Mouse (Mus musculus) stomach, embryonic 14.5 days (tissue): ENCODE measurements around the gene 2610301B20Rik. TPM values are rescaled to one million over a fixed set of nuclear protein-coding genes. Genes with fewer than 3 reads are reported as not detected.

Experiments used
- ATAC-seq: fragments of 200-750 bp; cut with Nextera tagmentation; 2 replicates; pipeline ENCODE4 v1.8.0; 2017; ENCODE audit warnings: low read depth, moderate TSS enrichment; ENCODE audit not compliant: insufficient number of reproducible peaks, insufficient read depth, low FRiP score
- H3K27ac ChIP-seq: fragments of 300-500 bp; sonication (generic); 2 replicates; pipeline ENCODE4 v1.5.1; 2014; ENCODE audit warnings: mild to moderate bottlenecking, low read length, moderate library complexity, mixed read lengths
- H3K27me3 ChIP-seq: fragments of 300-500 bp; sonication (generic); 2 replicates; pipeline ENCODE4 v1.6.1; 2014; ENCODE audit warnings: low read length, control low read depth, mixed read lengths; ENCODE audit not compliant: control insufficient read depth, insufficient read depth
- H3K36me3 ChIP-seq: fragments of 300-500 bp; sonication (generic); 2 replicates; pipeline ENCODE4 v1.6.1; 2014; ENCODE audit warnings: mild to moderate bottlenecking, control low read depth, low read length, moderate library complexity, mixed read lengths; ENCODE audit not compliant: control insufficient read depth, insufficient read depth
- H3K4me1 ChIP-seq: fragments of 300-500 bp; sonication (generic); 2 replicates; pipeline ENCODE4 v1.6.1; 2014; ENCODE audit warnings: low read length, control low read depth, mixed read lengths; ENCODE audit not compliant: control insufficient read depth, insufficient read depth
- H3K4me2 ChIP-seq: fragments of 300-500 bp; sonication (generic); replicated peaks from 2 replicates; pipeline ENCODE4 v1.6.1; 2014; ENCODE audit warnings: low read depth, low read length, control low read depth
- H3K4me3 ChIP-seq: fragments of 300-500 bp; sonication (generic); 2 replicates; pipeline ENCODE4 v1.5.1; 2014; ENCODE audit warnings: low read depth, low read length, control low read depth
- H3K9ac ChIP-seq: fragments of 300-500 bp; sonication (generic); replicated peaks from 2 replicates; pipeline ENCODE4 v1.6.1; 2014; ENCODE audit warnings: low read depth, mild to moderate bottlenecking, control low read depth, low read length, moderate library complexity, mixed read lengths
- H3K9me3 ChIP-seq: fragments of 300-500 bp; sonication (generic); 2 replicates; pipeline ENCODE4 v1.6.1; 2016; ENCODE audit warnings: low read depth, low read length, control low read depth; ENCODE audit not compliant: control insufficient read depth
- WGBS: fragments of 180-500 bp; shearing (Covaris S2); extraction: QIAGEN DNeasy Blood & Tissue Kit; methylation state at CpG from one replicate; pipeline ENCODE4 v1.1.7; 2014; 5-methylcytosine and 5-hydroxymethylcytosine counted together
- polyA plus RNA-seq: library from polyadenylated mRNA; unstranded; fragments of >200 nt; fragmentation: Nextera tagmentation; extraction: Ambion mirVana; gene quantifications from 2 replicates; pipeline ENCODE4 v1.2.1, GENCODE M21; 2014

Gene 2610301B20Rik
- 27.1 and 28.7 TPM in 2 replicates for polyA plus RNA-seq

- Histone ChIP-seq H3K9me3 (no peaks in the 10 kb centered on the region), H3K4me3 (peak within 1 kb of the TSS; percentile 80), H3K4me2 (peak within 1 kb of the TSS; percentile 62), H3K36me3 (no peaks in the 10 kb centered on the region), H3K27me3 (no peaks in the 10 kb centered on the region), H3K9ac (peak within 1 kb of the TSS; percentile 72), H3K27ac (peak within 1 kb of the TSS; percentile 99), H3K4me1 (peaks cover 3% of the 10 kb centered on the region; the same call in 1 of the 2 replicates)
- peak; percentile 91 for ATAC-seq
- WGBS = 1% methylated on average over 68 of the region's 68 CpGs
Measured at GRCm38 (mm10) chr4:10873920-10874665, at the start of gene 2610301B20Rik. Gene 2610301B20Rik (plus strand): TSS chr4:10874498.

DNA sequence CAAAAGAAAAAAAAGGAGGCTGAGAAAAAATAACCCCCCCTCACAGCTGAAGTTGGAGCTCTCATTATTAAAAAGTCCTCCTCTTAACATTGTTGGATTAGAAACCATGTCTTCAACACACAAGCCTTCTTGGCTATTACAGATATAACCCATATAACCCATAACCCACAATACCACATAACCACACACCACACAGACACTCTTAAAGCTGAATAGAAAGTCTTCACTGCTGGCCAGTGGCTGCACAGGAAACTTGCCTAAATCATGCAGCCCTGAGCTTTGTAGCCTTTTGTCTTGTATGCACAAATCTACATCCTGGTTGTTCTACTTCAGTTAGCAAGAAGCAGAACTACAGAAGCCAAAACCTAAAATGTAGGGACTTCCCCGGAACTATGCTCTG is 41.0 kb upstream of the 2610301B20Rik start:
- Histone ChIP-seq H3K9me3 (no peaks in the 10 kb centered on the region), H3K27ac (no peak overlapping the region), H3K4me1 (no peaks in the 10 kb centered on the region), H3K4me3 (no peak overlapping the region), H3K4me2 (no peak overlapping the region), H3K27me3 (no peaks in the 10 kb centered on the region), H3K36me3 (no peaks in the 10 kb centered on the region), H3K9ac (no peak overlapping the region)
- 88% methylated on average over 1 of the region's 1 CpGs for WGBS
- ATAC-seq = no peak

DNA sequence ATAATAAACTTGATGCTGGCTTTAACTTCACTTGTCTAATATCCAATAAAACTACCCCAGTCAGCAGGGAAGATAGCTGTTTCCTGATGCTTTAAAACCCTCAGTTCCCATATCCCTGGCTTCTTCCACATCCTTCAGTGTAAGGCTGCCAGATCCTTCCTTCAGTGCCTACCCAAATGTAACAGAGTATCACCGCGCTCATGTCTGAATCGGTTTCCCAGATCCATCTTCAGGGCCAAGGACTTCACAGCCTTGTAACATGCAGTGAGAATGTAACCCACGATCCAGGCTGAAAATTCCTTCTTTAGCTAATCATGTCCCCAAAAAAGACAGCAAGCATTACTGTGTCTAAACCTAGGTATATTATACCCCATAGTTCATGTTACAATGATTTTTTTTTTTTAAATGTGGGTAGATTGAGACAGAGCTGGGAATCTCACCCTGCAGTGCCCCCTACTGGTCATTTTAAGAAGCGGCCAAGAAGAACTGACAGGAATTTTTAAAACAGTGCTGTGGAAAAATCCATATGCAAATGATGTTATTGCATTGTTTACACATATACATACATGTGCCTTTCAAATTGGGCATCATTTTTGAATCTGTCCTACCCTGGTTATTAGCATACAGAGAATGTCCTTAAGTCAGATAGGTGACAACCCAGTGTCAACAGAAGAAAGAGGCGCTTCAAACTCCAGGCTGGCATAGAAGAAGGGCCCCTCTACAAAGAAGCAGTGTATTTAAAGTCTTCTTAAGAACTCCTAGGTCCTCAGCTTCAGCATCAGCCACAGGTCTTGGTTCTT is 38.8 kb upstream of the 2610301B20Rik start:
- ATAC-seq = no peak

DNA sequence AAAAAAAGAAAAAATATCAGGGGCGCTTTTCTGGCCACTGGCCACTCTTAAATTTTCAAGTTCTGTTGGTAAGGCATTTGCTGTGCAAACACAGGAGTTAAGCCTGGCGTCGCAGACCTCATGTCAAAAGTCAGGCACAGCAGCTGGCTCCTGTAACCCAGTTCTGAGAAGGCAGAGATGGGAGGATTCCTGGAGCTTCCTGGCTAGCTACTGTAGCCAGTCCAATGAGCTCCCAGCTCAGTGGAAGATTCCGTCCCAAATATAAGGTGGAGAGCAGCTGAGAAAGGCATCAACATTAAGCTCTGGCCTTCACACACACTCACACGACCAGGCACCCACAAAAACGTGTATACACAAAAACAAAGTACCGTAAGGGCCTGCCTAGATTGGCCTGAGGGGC is 28.4 kb upstream of the 2610301B20Rik start:
- Histone ChIP-seq H3K36me3 (no peaks in the 10 kb centered on the region), H3K4me1 (no peaks in the 10 kb centered on the region), H3K9me3 (no peaks in the 10 kb centered on the region), H3K4me2 (no peak overlapping the region), H3K4me3 (no peak overlapping the region), H3K27me3 (no peaks in the 10 kb centered on the region), H3K27ac (no peak overlapping the region), H3K9ac (no peak overlapping the region)
- 48% methylated on average over 7 of the region's 7 CpGs for WGBS
- no peak for ATAC-seq

More for the DNA sequence above, 38.8 kb upstream of the 2610301B20Rik start:
- H3K27me3 ChIP-seq = no peaks in the 10 kb centered on the region
- no peak overlapping the region for H3K4me2 ChIP-seq
- no peaks in the 10 kb centered on the region for H3K9me3 ChIP-seq
- H3K4me3 ChIP-seq = no peak overlapping the region
- no peak overlapping the region for H3K27ac ChIP-seq
- no peaks in the 10 kb centered on the region for H3K36me3 ChIP-seq
- no peaks in the 10 kb centered on the region for H3K4me1 ChIP-seq
- 74% methylated on average over 6 of the region's 6 CpGs for WGBS
- no peak overlapping the region for H3K9ac ChIP-seq

- Histone ChIP-seq H3K4me1 (no peaks in the 10 kb centered on the region), H3K4me3 (no peak overlapping the region), H3K36me3 (no peaks in the 10 kb centered on the region), H3K27me3 (no peaks in the 10 kb centered on the region), H3K4me2 (no peak overlapping the region), H3K9ac (no peak overlapping the region), H3K9me3 (no peaks in the 10 kb centered on the region), H3K27ac (no peak overlapping the region)
- WGBS = 75% methylated on average over 7 of the region's 7 CpGs
- no peak for ATAC-seq
Measured at GRCm38 (mm10) chr4:10849812-10850211, 24.5 kb upstream of the 2610301B20Rik start.

DNA sequence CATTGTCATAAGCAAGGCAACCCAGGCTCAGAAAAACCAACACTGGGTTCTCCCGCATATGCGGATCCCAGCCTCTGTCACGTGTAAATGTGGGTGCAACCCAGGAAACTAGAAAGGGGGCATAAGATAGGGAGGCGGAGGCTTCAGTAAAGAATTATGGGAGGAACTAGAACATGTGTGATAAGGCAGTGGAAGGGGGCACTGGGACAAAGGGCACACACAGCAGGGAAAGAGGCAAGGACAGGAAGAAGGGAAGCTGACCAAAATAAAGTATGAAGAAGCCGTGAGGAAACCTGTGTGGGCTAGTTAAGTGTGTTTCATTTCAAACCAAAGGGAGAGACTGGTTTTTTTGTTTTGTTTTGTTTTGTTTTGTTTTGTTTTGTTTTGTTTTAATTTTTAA is 23.3 kb upstream of the 2610301B20Rik start:
- Histone ChIP-seq H3K27ac (no peak overlapping the region), H3K27me3 (no peaks in the 10 kb centered on the region), H3K9ac (no peak overlapping the region), H3K36me3 (no peaks in the 10 kb centered on the region), H3K9me3 (no peaks in the 10 kb centered on the region), H3K4me1 (no peaks in the 10 kb centered on the region), H3K4me2 (no peak overlapping the region), H3K4me3 (no peak overlapping the region)
- WGBS = 80% methylated on average over 5 of the region's 5 CpGs
- ATAC-seq = no peak

GRCm38 (mm10) chr4:10859174-10859573 is 15.1 kb upstream of the 2610301B20Rik start:
- H3K36me3 ChIP-seq = no peaks in the 10 kb centered on the region
- H3K4me1 ChIP-seq = no peaks in the 10 kb centered on the region
- H3K4me2 ChIP-seq = no peak overlapping the region
- H3K4me3 ChIP-seq = no peak overlapping the region
- no peaks in the 10 kb centered on the region for H3K27me3 ChIP-seq
- H3K27ac ChIP-seq = no peak overlapping the region
- H3K9me3 ChIP-seq = no peaks in the 10 kb centered on the region
- no peak for ATAC-seq
- H3K9ac ChIP-seq = no peak overlapping the region

- no peak overlapping the region for H3K27ac ChIP-seq
- peak; percentile 79 for ATAC-seq
- H3K27me3 ChIP-seq = no peaks in the 10 kb centered on the region
- no peaks in the 10 kb centered on the region for H3K4me1 ChIP-seq
- 44% methylated on average over 10 of the region's 12 CpGs for WGBS
- no peak overlapping the region for H3K4me3 ChIP-seq
- H3K9ac ChIP-seq = no peak overlapping the region
- H3K9me3 ChIP-seq = no peaks in the 10 kb centered on the region
- no peak overlapping the region for H3K4me2 ChIP-seq
- H3K36me3 ChIP-seq = no peaks in the 10 kb centered on the region
Measured at GRCm38 (mm10) chr4:10859911-10860581, 14.3 kb upstream of the 2610301B20Rik start.
